Mouse (Mus musculus): ENCODE data around the gene Spg20. TPM values are rescaled to one million over a fixed set of nuclear protein-coding genes. Genes with fewer than 3 reads are reported as not detected.

The Spg20 gene
- polyA plus RNA-seq, 2 experiments, result 3.9 to 6.0 TPM

GRCm38 (mm10) chr3:55172478-55172877 lies 60.6 kb downstream of the Spg20 start:
- Histone ChIP-seq H3K4me2 (ENCODE audit: low read depth) (no peak overlapping the region), H3K9ac (replicated peaks) (no peak overlapping the region), H3K9me3 (ENCODE audit: control insufficient read depth, low read length) (no peaks in the 10 kb centered on the region), H3K27ac (no peak overlapping the region), H3K4me3 (ENCODE audit: insufficient read depth in 1 of 2, low read depth in 2 of 2, low read length in 2 of 2) (no peak overlapping the region), H3K4me1 (replicated peaks; ENCODE audit: control insufficient read depth in 2 of 2, insufficient read depth in 2 of 2, low read length in 1 of 2) (no peaks in the 10 kb centered on the region), H3K27me3 (ENCODE audit: control insufficient read depth, insufficient read depth, low read length) (no peaks in the 10 kb centered on the region), H3K36me3 (replicated peaks; ENCODE audit: control insufficient read depth, insufficient read depth, low read depth) (no peaks in the 10 kb centered on the region)
- no peak for ATAC-seq (ENCODE audit: insufficient read depth)
- no peak for DNase-seq (ENCODE audit: low read depth in 3 of 3, low spot score in 3 of 3)
- WGBS (ENCODE audit: insufficient replicate concordance), result 54% methylated on average over 3 of the region's 3 CpGs
- TF ChIP-seq EP300 (IDR thresholded peaks at IDR 0.05; ENCODE audit: low read depth) (no peak), CTCF (IDR thresholded peaks at IDR 0.05; ENCODE audit: low read depth) (no peak)

- H3K9me3 ChIP-seq (ENCODE audit: control insufficient read depth, low read length), result no peaks in the 10 kb centered on the region
- WGBS (ENCODE audit: insufficient replicate concordance), result 51% methylated on average over 6 of the region's 6 CpGs
- H3K4me1 ChIP-seq (replicated peaks; ENCODE audit: control insufficient read depth in 2 of 2, insufficient read depth in 2 of 2, low read length in 1 of 2), result no peaks in the 10 kb centered on the region
- no peak overlapping the region for H3K4me3 ChIP-seq (ENCODE audit: insufficient read depth in 1 of 2, low read depth in 2 of 2, low read length in 2 of 2)
- ATAC-seq (ENCODE audit: insufficient read depth), result no peak
- TF ChIP-seq CTCF (IDR thresholded peaks at IDR 0.05; ENCODE audit: low read depth), result no peak
- TF ChIP-seq EP300 (IDR thresholded peaks at IDR 0.05; ENCODE audit: low read depth), result no peak
- no peaks in the 10 kb centered on the region for H3K27me3 ChIP-seq (ENCODE audit: control insufficient read depth, insufficient read depth, low read length)
- H3K27ac ChIP-seq, result no peak overlapping the region
- DNase-seq (ENCODE audit: low read depth in 3 of 3, low spot score in 3 of 3), result no peak
- H3K4me2 ChIP-seq (ENCODE audit: low read depth), result no peak overlapping the region
- H3K36me3 ChIP-seq (replicated peaks; ENCODE audit: control insufficient read depth, insufficient read depth, low read depth), result no peaks in the 10 kb centered on the region
- no peak overlapping the region for H3K9ac ChIP-seq (replicated peaks)
Measured at GRCm38 (mm10) chr3:55177271-55177670, 65.4 kb downstream of the Spg20 start.

- 77% methylated on average over 21 of the region's 22 CpGs for WGBS (ENCODE audit: insufficient replicate concordance)
- TF ChIP-seq EP300 (IDR thresholded peaks at IDR 0.05; ENCODE audit: low read depth), result no peak
- no peak for TF ChIP-seq CTCF (IDR thresholded peaks at IDR 0.05; ENCODE audit: low read depth)
Measured at GRCm38 (mm10) chr3:55181766-55182165, 69.9 kb downstream of the Spg20 start, which contains the start of gene Sohlh2. Gene Sohlh2, plus strand, starts transcription at chr3:55182028.

More at GRCm38 (mm10) chr3:55181766-55182165, 69.9 kb downstream of the Spg20 start, which contains the start of gene Sohlh2:
- Histone ChIP-seq H3K36me3 (replicated peaks; ENCODE audit: control insufficient read depth, insufficient read depth, low read depth) (no peaks in the 10 kb centered on the region), H3K9me3 (ENCODE audit: control insufficient read depth, low read length) (no peaks in the 10 kb centered on the region), H3K27ac (no peak within 1 kb of the TSS), H3K27me3 (ENCODE audit: control insufficient read depth, insufficient read depth, low read length) (no peaks in the 10 kb centered on the region), H3K4me3 (ENCODE audit: insufficient read depth in 1 of 2, low read depth in 2 of 2, low read length in 2 of 2) (no peak within 1 kb of the TSS), H3K9ac (replicated peaks) (no peak within 1 kb of the TSS), H3K4me2 (ENCODE audit: low read depth) (no peak within 1 kb of the TSS), H3K4me1 (replicated peaks; ENCODE audit: control insufficient read depth in 2 of 2, insufficient read depth in 2 of 2, low read length in 1 of 2) (no peaks in the 10 kb centered on the region)
- DNase-seq (ENCODE audit: low read depth in 3 of 3, low spot score in 3 of 3), result no peak
- ATAC-seq (ENCODE audit: insufficient read depth), result no peak

Small RNA genes within 50 kb of the gene (microRNA-seq; reads per million reads assigned to microRNA genes)
- gene Gm22029, result not detected

Other genes starting within 250 kb of the Spg20 start
- 1.3 and 1.5 TPM in 2 replicates for gene Sertm1, start 196.2 kb upstream of the Spg20 start, polyA plus RNA-seq (2012; rRNA removed)
- 0.27 and 0.38 TPM in 2 replicates for gene Sertm1, start 196.2 kb upstream of the Spg20 start, polyA plus RNA-seq (2014; fragmentation: Nextera tagmentation; extraction: Ambion mirVana)
- gene Ccna1, start 56.6 kb upstream of the Spg20 start, polyA plus RNA-seq (2012; rRNA removed), result 0.20 and 0.28 TPM in 2 replicates
- gene Ccna1, start 56.6 kb upstream of the Spg20 start, polyA plus RNA-seq (2014; fragmentation: Nextera tagmentation; extraction: Ambion mirVana), result 0.14 and 0.30 TPM in 2 replicates
- 0.02 TPM in 1 of 2 replicates, not detected in the other for gene Ccdc169, start 25.2 kb downstream of the Spg20 start, polyA plus RNA-seq (2012; rRNA removed)
- gene Ccdc169, start 25.2 kb downstream of the Spg20 start, polyA plus RNA-seq (2014; fragmentation: Nextera tagmentation; extraction: Ambion mirVana), result not detected in 2 replicates
- gene Sohlh2, start 69.9 kb downstream of the Spg20 start, polyA plus RNA-seq (2012; rRNA removed), result not detected in 2 replicates
- not detected in 2 replicates for gene Sohlh2, start 69.9 kb downstream of the Spg20 start, polyA plus RNA-seq (2014; fragmentation: Nextera tagmentation; extraction: Ambion mirVana)
- gene Dclk1, start 130.3 kb downstream of the Spg20 start, polyA plus RNA-seq (2012; rRNA removed), result 0.08 and 0.14 TPM in 2 replicates
- 0.04 and 0.29 TPM in 2 replicates for gene Dclk1, start 130.3 kb downstream of the Spg20 start, polyA plus RNA-seq (2014; fragmentation: Nextera tagmentation; extraction: Ambion mirVana)

Data from liver, embryonic 14.5 days (tissue).